Mouse (Mus musculus) olfactory bulb, adult 2 months (tissue): ENCODE results near the gene Olfr323. TPM values are rescaled to one million over a fixed set of nuclear protein-coding genes. Genes with fewer than 3 reads are reported as not detected.

Experiments used
- H3K27ac ChIP-seq: fragments of 200-500 bp; 2 replicates; pipeline ENCODE4 v1.5.1; 2012; ENCODE audit warnings: low read depth, low read length; ENCODE audit not compliant: insufficient read depth
- H3K4me1 ChIP-seq: fragments of 200-500 bp; 2 replicates; pipeline ENCODE4 v1.6.1; 2012; ENCODE audit warnings: low read length; ENCODE audit not compliant: control insufficient read depth, insufficient read depth
- H3K4me3 ChIP-seq: fragments of 200-500 bp; 2 replicates; pipeline ENCODE4 v1.5.1; 2012; ENCODE audit warnings: mild to moderate bottlenecking, low read depth, low read length, moderate library complexity; ENCODE audit not compliant: insufficient read depth
- CTCF ChIP-seq: fragments of 200-500 bp; IDR thresholded peaks from 2 replicates; pipeline ENCODE4 v1.5.1; 2012; ENCODE audit warnings: low read depth, mild to moderate bottlenecking, low read length, moderate library complexity; ENCODE audit not compliant: insufficient read depth
- POLR2A ChIP-seq: fragments of 200-500 bp; IDR thresholded peaks from 2 replicates; pipeline ENCODE4 v1.6.1; 2012; ENCODE audit warnings: mild to moderate bottlenecking, low read depth, low read length, moderate library complexity; ENCODE audit not compliant: insufficient read depth
- WGBS: fragments of 180-500 bp; shearing (Covaris S2); methylation state at CpG from one replicate; pipeline ENCODE4 v1.1.7; 2018; 5-methylcytosine and 5-hydroxymethylcytosine counted together
- polyA plus RNA-seq: library from polyadenylated mRNA; stranded (reverse); fragments of >200 nt; gene quantifications from 2 replicates; pipeline ENCODE4 v1.2.4, GENCODE M21; 2012; ENCODE audit warnings: low replicate concordance; ENCODE audit not compliant: missing spikeins, insufficient read depth, insufficient read length

Gene Olfr323
- not detected in 2 replicates for polyA plus RNA-seq

DNA sequence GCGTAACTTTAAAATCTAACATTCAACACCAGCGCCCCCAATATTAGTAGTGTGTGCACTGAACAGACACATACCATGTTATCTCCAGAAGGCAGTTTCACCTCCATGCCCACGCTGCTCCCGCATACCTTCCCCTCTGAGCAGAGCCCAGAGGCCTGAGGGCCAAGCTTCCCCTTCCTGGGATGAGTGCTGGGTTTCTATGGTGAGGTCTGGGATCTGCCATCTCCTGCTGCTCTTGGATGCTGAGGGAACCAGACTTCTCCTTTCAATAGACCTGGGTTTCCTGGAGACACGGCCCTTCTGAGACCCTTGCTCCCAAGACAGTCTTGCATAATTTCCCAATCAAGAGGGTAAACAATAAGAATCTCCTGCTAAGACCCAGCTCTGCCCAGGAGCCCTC lies at the start of gene Olfr323:
Olfr323 (minus strand) TSS at position 101 of the 400 bp plus-strand sequence.
- Histone ChIP-seq H3K4me1 (no peaks in the 10 kb centered on the region), H3K4me3 (no peak within 1 kb of the TSS), H3K27ac (no peak within 1 kb of the TSS)
- 83% methylated on average over 5 of the region's 5 CpGs for WGBS
- no peak for TF ChIP-seq CTCF
- TF ChIP-seq POLR2A: no peak

DNA sequence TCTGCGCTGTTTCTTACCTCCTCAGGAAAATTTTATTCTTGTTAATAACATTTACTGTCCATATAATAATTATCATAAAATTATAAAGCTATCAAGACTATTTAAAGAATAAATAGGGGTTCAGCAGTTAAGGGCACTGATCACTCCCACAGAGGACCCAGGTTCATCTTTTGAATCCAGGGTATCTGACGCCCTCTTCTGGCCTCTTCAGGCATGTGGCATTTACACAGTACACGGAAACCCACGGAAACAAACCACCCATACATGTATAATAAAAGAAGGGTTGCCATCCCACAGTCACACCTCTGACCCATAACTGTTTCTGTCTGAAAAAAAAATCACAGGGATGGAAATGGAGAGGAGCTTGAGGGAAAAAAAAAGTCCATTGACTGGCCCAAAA lies 41.5 kb upstream of the Olfr323 start:
- Histone ChIP-seq H3K27ac (no peak overlapping the region), H3K4me1 (no peaks in the 10 kb centered on the region), H3K4me3 (no peak overlapping the region)
- TF ChIP-seq CTCF: no peak
- TF ChIP-seq POLR2A: no peak
- 52% methylated on average over 4 of the region's 4 CpGs for WGBS

DNA sequence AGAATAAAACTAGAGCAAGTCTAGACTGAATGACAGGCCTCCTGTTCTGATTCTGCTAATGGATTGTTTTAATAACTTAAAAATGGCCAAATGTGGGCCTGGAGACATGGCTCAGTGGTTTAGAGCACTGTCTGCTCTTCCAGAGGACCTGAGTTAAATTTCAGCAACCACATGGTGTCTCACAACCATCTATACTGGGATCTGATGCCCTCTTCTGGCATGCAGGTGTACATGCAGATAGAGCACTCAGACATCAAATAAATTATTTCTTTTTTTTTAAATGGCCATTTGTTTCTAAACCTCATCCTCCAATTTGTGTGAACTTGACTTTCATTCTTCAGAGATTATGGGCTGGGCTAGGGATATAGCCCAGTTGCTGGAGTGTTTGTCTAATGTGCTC lies 39.0 kb upstream of the Olfr323 start:
- no peaks in the 10 kb centered on the region for H3K4me1 ChIP-seq
- TF ChIP-seq CTCF: no peak
- no peak for TF ChIP-seq POLR2A
- no peak overlapping the region for H3K4me3 ChIP-seq
- no peak overlapping the region for H3K27ac ChIP-seq

DNA sequence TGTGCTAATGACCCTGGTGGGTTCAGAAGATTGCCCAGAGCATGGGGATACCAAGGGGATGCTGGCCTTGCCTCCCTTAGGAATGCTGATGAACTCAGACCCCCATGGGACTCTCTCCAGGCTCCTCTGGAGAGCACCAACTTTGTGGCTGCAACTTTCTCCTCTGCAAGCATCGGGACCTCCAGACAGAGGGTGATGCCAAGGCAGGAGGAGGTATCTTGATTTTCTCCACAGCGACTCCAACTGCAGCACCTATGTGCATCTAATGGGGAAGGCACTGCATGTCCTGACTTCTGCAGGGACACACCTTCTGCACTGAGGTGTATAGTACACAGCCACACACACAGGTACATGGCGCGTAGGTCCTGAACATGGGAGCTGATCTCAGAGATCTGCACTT lies 28.3 kb upstream of the Olfr323 start, which contains the start of gene Olfr322:
Olfr322 (plus strand) TSS at position 187 of the 400 bp plus-strand sequence.
- TF ChIP-seq POLR2A: no peak
- no peak for TF ChIP-seq CTCF
- Histone ChIP-seq H3K4me3 (no peak within 1 kb of the TSS), H3K4me1 (no peaks in the 10 kb centered on the region), H3K27ac (no peak within 1 kb of the TSS)
- 88% methylated on average over 4 of the region's 4 CpGs for WGBS

DNA sequence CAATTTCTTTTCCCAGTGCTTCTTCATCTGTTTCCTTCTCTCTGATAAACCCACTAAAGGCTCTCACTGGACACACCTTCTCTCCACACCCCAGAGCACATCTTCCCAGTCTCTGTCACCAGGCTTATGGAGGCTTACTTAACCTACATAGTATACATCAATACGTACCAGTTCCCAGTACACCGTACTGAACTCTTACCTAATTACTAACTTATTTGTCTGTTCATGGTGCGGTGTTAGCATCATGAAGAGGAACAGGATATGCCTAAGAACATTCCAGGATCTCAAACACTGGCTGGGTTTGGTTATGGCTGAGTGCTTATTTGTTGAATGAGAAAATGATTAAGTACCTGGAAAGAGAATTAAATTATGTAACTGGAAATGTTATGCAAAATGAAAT lies 24.9 kb upstream of the Olfr323 start:
- H3K4me3 ChIP-seq: no peak overlapping the region
- H3K4me1 ChIP-seq: no peaks in the 10 kb centered on the region
- H3K27ac ChIP-seq: no peak overlapping the region
- no peak for TF ChIP-seq CTCF
- no peak for TF ChIP-seq POLR2A
- WGBS: 91% methylated on average over 3 of the region's 3 CpGs

DNA sequence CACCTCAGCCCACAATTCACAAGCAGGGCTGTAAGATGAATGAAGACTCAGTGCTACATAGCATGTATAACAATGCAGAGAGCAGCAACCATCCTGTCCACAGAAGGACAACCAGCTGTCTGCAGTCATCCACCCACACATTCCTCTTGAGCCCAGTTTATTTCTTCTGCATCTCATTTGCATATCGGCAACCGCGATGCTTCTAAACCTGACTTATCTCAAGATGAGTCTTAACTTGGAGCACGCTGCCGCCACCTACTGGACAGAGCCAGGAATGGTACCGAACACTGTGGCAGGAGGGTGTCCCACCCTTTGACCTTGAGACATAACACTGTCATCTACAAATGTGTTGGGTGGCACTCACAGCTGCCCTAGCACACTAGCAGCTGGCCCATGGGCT lies 13.0 kb upstream of the Olfr323 start:
- peak; percentile 43; the same call in 1 of the 2 replicates for TF ChIP-seq CTCF
- TF ChIP-seq POLR2A: no peak
- peaks cover 7% of the 10 kb centered on the region for H3K4me1 ChIP-seq
- 37% methylated on average over 6 of the region's 6 CpGs for WGBS

DNA sequence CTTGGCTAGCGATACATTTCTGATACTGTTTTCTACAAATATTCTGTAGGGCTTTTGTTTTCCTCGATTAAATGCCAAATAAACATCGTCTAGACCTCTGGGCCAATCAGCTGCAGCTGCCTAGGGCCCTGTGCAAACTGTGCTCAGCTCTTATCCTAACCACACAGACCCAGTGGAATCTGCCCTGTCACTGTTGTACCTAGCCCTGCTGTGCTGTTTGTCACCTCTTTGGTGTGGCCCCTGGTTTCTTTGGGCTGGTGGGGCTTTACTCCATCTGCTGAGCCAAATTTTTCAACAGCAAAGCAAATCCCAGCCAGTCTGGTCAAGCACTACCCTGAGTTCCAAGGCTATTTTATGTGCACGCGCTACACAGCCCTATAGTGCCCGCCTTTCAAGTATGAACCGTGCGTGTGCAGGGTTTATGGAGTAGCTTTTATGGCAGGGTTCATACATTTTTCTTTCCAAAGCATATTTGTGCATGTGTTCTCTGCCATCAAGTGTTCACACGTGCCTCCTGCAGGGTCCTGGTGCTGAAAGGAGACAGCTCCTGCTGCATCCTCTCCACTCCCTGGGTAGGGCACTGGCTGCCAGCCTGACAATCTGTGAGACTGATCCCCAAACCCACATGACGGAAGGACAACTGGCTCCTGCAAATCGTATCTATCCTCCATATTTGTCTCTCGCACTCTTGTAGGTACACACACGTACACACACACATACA lies 11.5 kb upstream of the Olfr323 start:
- peaks cover 7% of the 10 kb centered on the region for H3K4me1 ChIP-seq
- H3K4me3 ChIP-seq: no peak overlapping the region
- 91% methylated on average over 13 of the region's 13 CpGs for WGBS
- no peak for TF ChIP-seq CTCF
- TF ChIP-seq POLR2A: no peak
- no peak overlapping the region for H3K27ac ChIP-seq

More for the DNA sequence above, 13.0 kb upstream of the Olfr323 start:
- Histone ChIP-seq H3K27ac (no peak overlapping the region), H3K4me3 (no peak overlapping the region)

DNA sequence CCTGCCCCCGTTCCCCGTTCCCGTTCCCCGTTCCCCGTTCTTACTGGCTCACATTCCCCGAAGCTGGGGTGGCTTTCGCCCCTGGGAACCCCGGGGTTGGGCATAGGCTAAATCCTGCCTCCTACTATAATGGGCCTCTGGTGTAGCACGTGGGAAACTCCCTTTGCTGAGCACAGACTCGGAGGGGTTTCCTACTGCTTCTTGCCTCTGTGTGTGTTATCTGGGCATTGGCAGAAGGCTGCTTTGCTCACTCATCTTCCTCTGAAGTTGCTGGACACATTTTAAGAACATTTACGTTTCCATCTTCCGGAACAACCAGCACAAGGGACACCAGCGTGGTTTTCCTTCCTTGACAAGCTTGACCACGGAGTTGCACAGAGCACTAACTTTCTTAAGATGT lies 10.8 kb upstream of the Olfr323 start:
- H3K27ac ChIP-seq: no peak overlapping the region
- TF ChIP-seq POLR2A (no peak), CTCF (no peak)
- 35% methylated on average over 14 of the region's 14 CpGs for WGBS
- peaks cover 7% of the 10 kb centered on the region for H3K4me1 ChIP-seq
- no peak overlapping the region for H3K4me3 ChIP-seq

DNA sequence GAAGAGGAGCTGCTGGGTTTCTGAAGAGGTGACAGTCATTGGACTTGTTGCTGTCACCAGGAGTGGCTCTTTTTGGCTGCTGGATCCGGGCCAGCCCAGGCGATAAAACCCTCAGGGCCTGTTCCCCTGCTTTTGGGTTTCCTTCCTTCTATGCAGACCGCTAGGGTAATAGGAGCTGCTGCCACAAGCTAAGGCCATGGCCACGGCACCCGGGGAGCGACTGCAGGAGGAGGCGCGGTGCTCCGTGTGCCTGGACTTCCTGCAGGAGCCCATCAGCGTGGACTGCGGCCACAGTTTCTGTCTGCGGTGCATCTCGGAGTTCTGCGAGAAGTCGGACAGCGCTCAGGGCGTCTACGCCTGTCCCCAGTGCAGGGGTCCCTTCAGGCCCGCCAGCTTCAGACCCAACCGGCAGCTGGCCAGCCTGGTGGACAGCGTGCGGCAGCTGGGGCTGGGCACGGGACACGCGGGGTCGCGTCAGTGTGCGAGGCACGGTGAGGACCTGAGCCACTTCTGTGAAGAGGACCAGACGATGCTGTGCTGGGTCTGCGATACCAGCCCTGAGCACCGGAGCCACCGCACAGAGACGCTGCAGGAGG lies 10.1 kb upstream of the Olfr323 start, which contains the start of gene Trim58:
Trim58 (plus strand) TSS at position 194 of the 596 bp plus-strand sequence.
- Histone ChIP-seq H3K27ac (no peak within 1 kb of the TSS), H3K4me1 (peaks cover 7% of the 10 kb centered on the region), H3K4me3 (peak within 1 kb of the TSS; percentile 19)
- no peak for TF ChIP-seq CTCF
- no peak for TF ChIP-seq POLR2A
- 4% methylated on average over 34 of the region's 34 CpGs for WGBS
